In genomic region chr19:36713092-36713491, GRCm38 (mm10) we compare ENCODE assay signal across 10 mouse cellular contexts. TPM values are rescaled to one million over a fixed set of nuclear protein-coding genes. Genes with fewer than 3 reads are reported as not detected.
DNase-seq lines count a peak whose midpoint lies in the region; ATAC-seq and TF ChIP-seq lines count a peak whose summit lies in the region.
"Had no signal": no experiment of that assay in that cellular context is flagged by ENCODE, and none has a peak within 500 bp of the region (broad histone marks: within the 10 kb centered on the region; RNA-seq: fewer than 3 reads in every experiment).

No protein-coding gene starts in this region.

- no peak for TF ChIP-seq EP300 in liver, postnatal 0 days (IDR thresholded peaks at IDR 0.05; ENCODE audit: low read depth)

- no peak for TF ChIP-seq CTCF in liver, postnatal 0 days (IDR thresholded peaks at IDR 0.05; ENCODE audit: low read depth)

- WGBS in heart, embryonic 12.5 days = 48% methylated on average over 13 of the region's 13 CpGs
- WGBS in heart, embryonic 13.5 days = 37% methylated on average over 13 of the region's 13 CpGs
- 68% methylated on average over 13 of the region's 13 CpGs for WGBS in liver, postnatal 0 days (ENCODE audit: insufficient replicate concordance)

- no peaks in the 10 kb centered on the region for H3K9me3 ChIP-seq in heart, embryonic 12.5 days (replicated peaks)
- H3K9me3 ChIP-seq in heart, embryonic 13.5 days = peaks cover 11% of the 10 kb centered on the region; the same call in 1 of the 2 replicates
- H3K9me3 ChIP-seq in liver, postnatal 0 days (ENCODE audit: low read length) = no peaks in the 10 kb centered on the region

- H3K4me1 ChIP-seq in heart, embryonic 12.5 days (replicated peaks) = peaks cover 8% of the 10 kb centered on the region; the same call in 1 of the 2 replicates
- H3K4me1 ChIP-seq in heart, embryonic 13.5 days = peaks cover 6% of the 10 kb centered on the region; the same call in 1 of the 2 replicates
- no peaks in the 10 kb centered on the region for H3K4me1 ChIP-seq in liver, postnatal 0 days (ENCODE audit: insufficient read depth)

- peak; percentile 66 to 68 for DNase-seq in heart, adult 18-20 months
- peak; percentile 67 for DNase-seq in MN1 (ENCODE audit: low spot score)
- DNase-seq in liver, postnatal 0 days = peak; percentile 58
- DNase-seq in ovary, postnatal 10 days (ENCODE audit: low spot score) = no peak
- no peak for DNase-seq in thymus, postnatal 0 days (ENCODE audit: low spot score)
- no peak for DNase-seq in embryo, embryonic 9.5 days (ENCODE audit: extremely low spot score)

- no peaks in the 10 kb centered on the region for H3K27me3 ChIP-seq in heart, embryonic 12.5 days (replicated peaks)
- no peaks in the 10 kb centered on the region for H3K27me3 ChIP-seq in heart, embryonic 13.5 days (replicated peaks)
- H3K27me3 ChIP-seq in liver, postnatal 0 days (ENCODE audit: insufficient read depth, low read length) = no peaks in the 10 kb centered on the region
- H3K27me3 ChIP-seq: CH12.LX had no signal

- no peak overlapping the region for H3K4me3 ChIP-seq in heart, embryonic 12.5 days
- H3K4me3 ChIP-seq in heart, embryonic 13.5 days = no peak overlapping the region
- H3K4me3 ChIP-seq in liver, postnatal 0 days (ENCODE audit: low read depth, low read length) = no peak overlapping the region

- no peak overlapping the region for H3K4me2 ChIP-seq in heart, embryonic 12.5 days
- no peak overlapping the region for H3K4me2 ChIP-seq in heart, embryonic 13.5 days
- no peak overlapping the region for H3K4me2 ChIP-seq in liver, postnatal 0 days (ENCODE audit: low read depth, low read length)

- no peak for ATAC-seq in heart, embryonic 12.5 days (ENCODE audit: insufficient number of reproducible peaks, low FRiP score)
- ATAC-seq in heart, embryonic 13.5 days (ENCODE audit: extremely low read depth, insufficient number of reproducible peaks, low FRiP score, low TSS enrichment) = peak; percentile 51; the same call in 1 of the 2 replicates
- ATAC-seq in liver, postnatal 0 days = peak; percentile 84

- no peaks in the 10 kb centered on the region for H3K36me3 ChIP-seq in heart, embryonic 12.5 days
- no peaks in the 10 kb centered on the region for H3K36me3 ChIP-seq in heart, embryonic 13.5 days
- H3K36me3 ChIP-seq in liver, postnatal 0 days (replicated peaks; ENCODE audit: insufficient read depth, low read length) = no peaks in the 10 kb centered on the region

- H3K9ac ChIP-seq in heart, embryonic 12.5 days = no peak overlapping the region
- no peak overlapping the region for H3K9ac ChIP-seq in heart, embryonic 13.5 days
- H3K9ac ChIP-seq in liver, postnatal 0 days (replicated peaks) = no peak overlapping the region

- no peak overlapping the region; the same call in 1 of the 2 replicates for H3K27ac ChIP-seq in heart, embryonic 12.5 days (ENCODE audit: poor library complexity, severe bottlenecking)
- peak overlapping the region; percentile 51 for H3K27ac ChIP-seq in heart, embryonic 13.5 days (replicated peaks)
- no peak overlapping the region for H3K27ac ChIP-seq in liver, postnatal 0 days (ENCODE audit: low read depth)
- H3K27ac ChIP-seq: macrophage had no signal

RNA-seq across cellular contexts. Expression of gene Ppp1r3c, which starts 23.4 kb away (rescaled TPM):
- 100 to 1,000 TPM; 159 to 201 TPM for total RNA-seq in heart, adult 18-20 months (2021)
- 53.3 and 55.1 TPM in 2 replicates for polyA plus RNA-seq in heart, embryonic 12.5 days (2016; fragmentation: Nextera tagmentation; extraction: Ambion mirVana)
- polyA plus RNA-seq in heart, embryonic 13.5 days (2015; fragmentation: Nextera tagmentation; extraction: Ambion mirVana) = 49.2 and 64.7 TPM in 2 replicates
- polyA plus RNA-seq in liver, postnatal 0 days (2015; fragmentation: Nextera tagmentation; extraction: Ambion mirVana) = 11.3 and 12.0 TPM in 2 replicates
- polyA plus RNA-seq in thymus, postnatal 0 days (2015; fragmentation: Nextera tagmentation; extraction: Ambion mirVana) = 2.1 TPM in 2 replicates
- total RNA-seq: CH12.LX had no signal

Comparison
In these comparisons a context has a peak if more than half of its experiments do, and no peak if none do; other contexts are left out.
1. DNase-seq: peak in heart, adult 18-20 months (2 of 2), MN1 (single experiment) and liver, postnatal 0 days (single experiment); none in ovary, postnatal 10 days (single experiment), thymus, postnatal 0 days (single experiment) and embryo, embryonic 9.5 days (single experiment).